Mouse (Mus musculus) heart, postnatal 4 days (tissue): ENCODE results near the gene Rab3a. TPM values are rescaled to one million over a fixed set of nuclear protein-coding genes. Genes with fewer than 3 reads are reported as not detected.

Experiments used
- DNase-seq: peaks from one replicate; pipeline ENCODE4 v3.0.0; 2021
- total RNA-seq, 2 experiments: library from RNA; stranded (reverse); gene quantifications; 2 replicates each; pipeline ENCODE4 v1.2.3; 2021

Gene Rab3a
- total RNA-seq, 2 experiments from 2014 or later = 27.3 to 28.7 TPM

DNA sequence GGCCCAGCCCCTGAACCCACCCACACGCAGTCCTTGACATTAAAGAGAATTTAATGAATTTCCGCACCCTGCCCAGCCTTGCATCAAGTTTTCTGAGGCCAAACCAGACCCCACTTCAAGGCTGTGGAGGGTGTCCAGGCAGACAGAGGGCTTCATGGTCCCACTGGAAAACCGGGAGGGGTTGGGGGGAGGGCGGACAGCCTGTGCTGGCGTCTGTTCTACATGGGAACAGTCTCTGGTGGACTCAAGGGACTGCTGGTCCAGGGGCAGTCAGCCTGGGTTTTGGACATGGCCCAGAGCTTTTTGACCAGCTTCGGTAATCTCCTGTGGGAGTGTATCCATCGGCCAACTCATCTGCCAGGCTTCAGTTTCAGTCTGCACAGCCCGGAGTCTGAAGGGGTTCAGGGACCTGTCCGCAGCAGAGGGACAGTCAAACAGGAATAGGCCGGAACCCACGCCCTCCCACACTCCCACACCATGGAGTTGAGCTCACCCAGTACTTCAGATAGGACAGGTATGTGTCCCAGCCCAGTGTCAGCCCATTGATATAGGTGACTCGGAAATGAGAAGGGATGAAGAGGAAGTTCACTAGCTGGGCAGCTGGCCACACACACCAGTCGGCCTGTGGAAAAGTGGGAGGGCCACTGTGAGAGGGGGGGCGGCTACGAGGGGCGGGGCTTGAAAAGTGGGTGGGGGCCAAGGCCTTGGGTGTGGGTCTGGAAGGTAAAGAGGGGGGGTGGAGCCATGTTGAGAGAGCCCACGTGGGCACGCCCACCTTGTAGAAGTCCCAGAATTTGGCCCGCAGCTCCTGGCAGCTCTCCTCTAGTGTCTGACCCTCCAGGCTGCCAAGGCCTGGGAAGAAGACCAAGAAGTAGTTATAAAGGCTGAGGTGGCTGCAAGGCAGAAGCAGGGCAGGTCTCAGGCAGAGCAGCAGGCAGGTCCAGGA, 4.4 kb downstream of the Rab3a start:
- no peak for DNase-seq

DNA sequence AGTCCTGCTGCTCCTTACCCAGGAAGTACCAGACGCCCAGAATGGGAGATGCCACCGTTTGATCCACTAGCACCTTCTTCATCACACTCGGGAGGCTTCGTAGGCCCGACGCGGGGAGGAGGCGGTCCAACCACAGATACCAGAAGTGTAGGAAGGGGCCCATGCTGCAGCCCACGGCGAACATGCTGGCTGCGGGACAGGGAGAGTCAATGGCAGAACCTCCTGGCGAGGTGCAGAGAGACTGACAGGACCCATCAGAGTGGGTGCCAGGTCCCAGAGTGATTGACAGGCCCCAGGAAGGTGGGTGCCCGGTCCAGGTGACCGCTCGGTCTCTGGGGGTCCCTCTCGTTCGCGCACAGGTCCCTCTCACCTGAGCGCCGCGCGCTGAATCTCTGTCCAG, 5.9 kb downstream of the Rab3a start:
- no peak for DNase-seq

DNA sequence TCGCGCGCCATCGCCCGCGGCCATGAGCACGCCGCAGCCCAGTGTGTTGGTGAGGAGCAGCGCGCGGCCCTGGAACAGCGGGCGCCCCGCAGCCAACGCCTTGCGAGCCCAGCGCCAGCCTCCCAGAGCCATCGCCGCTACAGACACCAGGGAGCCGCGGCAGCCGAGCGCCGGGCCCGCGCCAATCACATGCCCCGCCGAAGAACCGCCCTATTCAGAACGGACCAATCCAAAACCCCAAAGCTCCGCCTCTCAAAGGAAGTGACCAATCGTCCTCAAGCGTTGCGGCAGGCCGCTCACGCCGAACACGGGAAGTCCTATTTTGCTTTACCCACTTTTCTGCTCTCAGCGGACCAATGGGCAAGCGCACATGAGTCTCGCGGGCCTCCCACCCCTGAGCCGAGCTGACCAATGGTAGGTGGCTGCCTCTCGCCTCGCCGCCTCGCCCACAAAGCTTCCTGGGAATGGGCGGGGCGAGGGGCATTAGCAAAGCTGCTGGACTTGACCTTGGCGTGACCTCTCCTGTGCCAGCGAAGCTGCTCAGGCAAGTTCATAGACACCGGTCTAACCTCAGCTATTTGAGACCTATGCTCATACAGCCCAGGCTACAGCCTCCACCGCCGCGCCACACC, 6.4 kb downstream of the Rab3a start, which contains the start of gene Mpv17l2:
Gene Mpv17l2 (minus strand): TSS at position 172 of the 632 bp plus-strand sequence.
- DNase-seq = peak; percentile 96

DNA sequence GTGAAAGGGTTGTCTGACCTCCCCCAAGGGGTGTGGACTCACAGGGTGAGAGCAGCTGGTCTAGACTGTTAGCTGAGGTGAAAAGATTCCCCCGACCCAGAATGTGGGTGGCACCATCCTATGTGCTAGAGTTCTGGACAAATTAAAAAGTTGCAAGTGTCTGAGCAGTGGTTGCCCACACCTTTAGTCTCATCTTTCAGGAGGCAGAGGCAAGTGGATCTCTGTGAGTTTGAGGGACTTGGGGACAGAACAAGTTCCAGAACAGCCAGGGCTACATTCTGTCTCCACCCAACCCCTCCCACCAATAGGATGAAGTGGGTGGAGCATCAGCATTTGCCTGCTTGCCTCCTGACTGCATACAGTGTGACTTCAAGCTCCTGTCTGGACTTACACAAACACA, 7.6 kb downstream of the Rab3a start:
- DNase-seq = no peak

DNA sequence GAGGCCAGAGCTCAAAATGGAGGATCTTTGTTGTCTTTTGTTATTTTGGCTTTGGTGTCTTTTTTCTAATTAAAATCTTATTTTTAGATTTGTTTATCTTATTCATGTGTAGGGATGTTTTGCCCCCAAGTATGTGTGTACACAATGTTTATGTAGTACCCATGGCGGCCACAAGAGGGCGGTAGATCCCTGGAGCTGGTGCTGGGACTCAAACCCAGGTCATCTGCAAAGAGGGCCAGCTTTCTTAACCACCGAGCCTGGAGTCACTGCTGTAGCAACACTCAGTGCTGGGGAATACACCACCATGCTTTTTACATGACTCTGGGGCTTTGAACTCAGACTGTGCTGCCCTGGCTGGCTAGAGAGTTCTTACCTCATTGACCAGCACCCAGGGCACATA, 8.9 kb downstream of the Rab3a start:
- peak; percentile 64 for DNase-seq

DNA sequence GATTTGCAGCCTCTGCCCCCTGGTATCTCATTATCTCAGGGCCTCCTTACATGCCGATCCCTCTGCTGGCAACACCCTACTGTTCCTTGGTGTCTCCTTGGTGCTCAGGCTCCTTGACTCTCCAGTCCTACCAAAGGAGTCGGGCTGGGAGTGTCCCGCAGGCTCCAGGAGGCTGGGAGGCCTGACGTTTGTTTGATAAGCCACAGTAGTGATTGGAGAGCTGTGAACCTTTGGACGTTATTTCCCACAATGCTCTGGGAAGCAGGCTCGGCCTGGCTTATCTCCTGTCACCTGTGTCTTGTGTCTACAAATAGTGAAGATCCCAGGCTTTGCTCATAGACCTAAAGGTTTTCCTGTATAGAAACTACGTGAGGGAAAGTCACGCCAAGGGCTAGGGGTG, 9.5 kb downstream of the Rab3a start:
- no peak for DNase-seq

DNA sequence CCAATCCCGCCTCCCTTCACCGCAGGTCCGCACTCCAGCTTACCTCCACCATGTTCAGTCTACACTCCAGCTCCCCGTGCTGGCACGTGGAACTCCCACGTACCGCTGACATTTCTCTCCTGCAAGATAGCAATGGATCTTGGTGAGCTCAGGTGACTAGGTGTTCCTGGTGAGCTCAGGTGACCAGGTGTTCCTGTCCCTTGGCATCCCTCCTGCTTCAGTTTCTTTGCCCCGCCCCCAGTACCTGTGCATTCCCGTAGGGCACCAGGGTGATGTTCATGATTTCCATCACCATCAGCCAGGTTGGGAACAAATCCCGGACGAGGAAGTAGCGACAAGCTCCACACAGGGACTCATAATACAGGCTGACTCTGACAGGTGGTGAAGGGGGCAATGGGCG, 10.2 kb downstream of the Rab3a start:
- DNase-seq = no peak

DNA sequence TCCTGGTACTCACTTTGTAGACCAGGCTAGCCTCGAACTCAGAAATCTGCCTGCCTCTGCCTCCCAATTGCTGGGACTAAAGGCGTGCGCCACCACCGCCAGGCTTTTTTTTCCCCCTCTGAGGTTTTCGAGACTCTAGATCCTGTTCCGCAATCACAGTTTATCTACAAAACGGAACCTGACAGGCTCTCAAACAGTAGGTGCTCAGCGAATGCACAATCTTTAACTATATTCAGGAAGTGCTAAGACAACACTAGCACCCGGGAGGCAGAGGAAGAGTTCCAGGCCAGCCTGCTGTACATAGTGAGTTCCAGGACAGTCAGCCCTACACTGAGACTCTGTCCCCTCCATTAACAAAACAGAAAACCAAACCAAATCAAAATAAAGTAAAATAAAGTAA, 10.8 kb downstream of the Rab3a start:
- no peak for DNase-seq

DNA sequence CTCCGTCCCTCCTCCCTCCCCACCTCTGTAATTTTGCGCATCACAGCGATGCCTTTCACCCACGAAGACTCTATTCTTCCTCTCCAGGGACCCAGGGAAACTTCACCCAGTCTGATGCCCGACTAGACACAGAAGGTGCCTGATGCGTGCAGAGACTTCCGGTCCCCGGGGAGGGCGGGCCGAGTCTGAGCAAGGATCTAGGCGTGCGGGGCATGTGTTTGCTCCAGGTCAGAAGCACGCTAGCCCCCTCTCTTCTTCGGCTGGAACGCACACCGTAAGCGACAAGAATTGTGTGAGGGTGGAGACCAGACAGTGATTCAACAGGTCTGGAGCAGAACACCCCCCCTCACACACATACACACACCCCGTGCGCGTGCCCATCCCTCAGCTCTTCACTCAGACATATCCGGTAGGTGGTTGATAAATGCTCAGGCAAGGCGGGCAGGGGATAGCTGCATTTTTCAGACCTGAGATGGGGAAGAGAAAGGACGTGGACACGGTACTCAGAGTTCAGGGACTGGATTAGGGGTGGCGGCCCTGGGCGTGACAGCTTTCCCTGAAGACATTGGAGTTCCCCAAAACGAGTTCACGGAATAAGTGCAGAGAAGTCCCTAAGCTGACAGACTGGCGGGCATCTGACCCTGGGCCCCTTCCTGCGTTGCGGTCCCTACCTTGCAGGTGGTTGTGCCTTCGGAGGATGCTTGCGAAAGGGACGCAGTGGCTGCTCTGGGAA, 11.5 kb downstream of the Rab3a start:
- peak; percentile 47 for DNase-seq

DNA sequence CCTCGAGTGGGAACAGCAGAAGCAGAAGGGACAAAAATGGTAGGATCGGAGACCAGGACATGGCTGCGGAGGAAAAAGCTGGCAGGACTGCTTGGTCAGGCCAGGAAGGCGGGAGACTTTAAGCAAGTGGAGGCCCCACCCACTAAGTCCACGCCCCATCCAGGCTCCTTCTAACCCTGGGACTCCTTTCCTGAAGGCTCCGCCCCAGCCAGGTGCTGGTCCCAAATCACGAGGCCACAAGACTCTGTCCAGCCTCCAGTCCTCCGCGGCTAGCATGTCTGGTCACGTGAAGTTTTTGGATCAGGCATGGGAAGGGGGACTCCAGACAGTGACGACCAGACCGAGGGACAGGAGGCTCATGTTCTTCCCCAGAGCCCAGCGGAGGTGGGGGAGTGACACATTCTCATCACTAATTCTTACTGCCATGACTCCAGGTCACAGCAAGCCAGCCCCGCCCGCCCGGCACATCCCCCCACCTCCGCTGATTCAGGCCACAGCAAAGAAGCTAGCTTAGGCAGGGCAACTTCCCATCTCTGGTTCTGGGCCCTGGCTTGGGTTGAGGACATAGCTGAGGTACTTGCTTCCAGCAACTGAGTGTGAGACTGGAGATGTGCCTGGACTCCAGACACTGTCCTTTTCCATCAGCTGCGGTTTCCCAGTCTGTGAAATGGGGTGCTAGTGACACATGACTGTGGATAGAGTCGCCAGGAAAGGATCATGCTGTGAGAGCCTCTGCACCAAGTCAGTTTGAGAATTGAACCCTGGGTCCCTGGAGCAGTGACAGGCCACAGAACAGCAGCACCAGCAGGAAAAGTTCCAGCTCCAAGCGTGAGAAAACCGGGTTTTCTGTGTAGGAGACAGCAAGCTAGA, 12.3 kb downstream of the Rab3a start:
- DNase-seq = peak; percentile 54

DNA sequence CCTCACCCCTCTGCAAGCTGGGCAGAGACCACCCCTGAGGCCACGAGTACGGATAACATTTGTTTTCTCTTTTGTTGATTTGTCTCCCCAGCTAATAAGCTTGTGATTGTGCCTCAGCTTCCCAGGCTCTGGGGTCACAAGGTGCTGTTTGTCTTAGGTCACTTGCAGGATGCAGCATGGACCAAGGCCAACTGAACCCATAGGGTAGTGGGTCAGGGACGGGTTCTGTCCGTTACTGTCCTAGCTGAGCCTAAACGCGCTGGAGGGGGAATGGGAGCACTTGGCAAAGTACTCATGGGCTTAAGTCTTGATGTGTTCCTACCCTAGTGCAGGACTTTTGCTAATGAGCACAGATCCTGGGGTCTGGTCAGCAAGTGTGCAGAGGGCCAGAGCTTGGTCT, 13.0 kb downstream of the Rab3a start:
- DNase-seq = no peak

DNA sequence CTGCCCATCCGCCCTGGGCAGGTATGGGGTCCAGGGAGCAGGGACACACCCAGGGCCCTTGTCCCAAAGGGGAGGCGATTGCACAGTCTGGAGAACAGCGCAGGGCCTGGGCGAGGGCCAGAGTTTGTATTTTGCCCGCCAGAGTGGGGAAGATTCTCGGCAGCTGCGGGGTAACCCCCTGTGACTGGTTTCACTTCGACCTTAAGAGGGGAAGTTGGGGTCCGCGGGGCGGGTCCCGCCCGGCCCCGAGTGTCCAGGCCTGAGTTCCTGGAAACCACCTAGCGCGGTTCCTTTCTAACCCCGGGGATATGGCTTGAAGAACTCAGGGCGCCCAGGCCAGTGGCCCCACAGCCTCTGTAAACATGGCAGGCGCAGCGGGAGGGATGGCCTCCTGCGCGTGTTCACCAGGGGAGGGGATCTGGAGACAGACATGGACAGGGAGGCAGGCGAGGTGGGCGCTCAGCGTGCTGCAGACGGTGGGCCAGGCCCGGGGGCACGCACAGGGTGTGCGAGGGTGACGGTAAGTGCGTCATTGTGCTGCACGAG, 13.8 kb downstream of the Rab3a start:
- no peak for DNase-seq

DNA sequence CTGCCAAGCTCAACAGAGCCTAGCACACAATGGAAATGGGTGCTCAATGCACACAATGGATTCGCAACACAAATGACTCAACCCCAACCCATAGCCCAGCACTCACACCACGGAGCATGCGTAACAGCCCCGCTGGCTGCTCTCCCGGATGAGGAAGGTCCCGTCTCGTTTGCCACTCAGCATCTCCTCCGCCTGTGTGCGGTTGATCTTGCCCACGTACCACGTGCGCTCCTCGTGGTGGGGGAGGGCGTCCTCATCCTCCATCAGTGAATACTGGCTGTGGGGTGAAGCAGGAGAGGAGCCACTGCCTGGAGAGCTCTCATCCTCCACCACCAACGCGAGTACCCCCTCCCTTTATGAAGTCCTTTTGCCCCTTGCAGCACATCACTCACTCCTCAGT, 14.5 kb downstream of the Rab3a start:
- no peak for DNase-seq

DNA sequence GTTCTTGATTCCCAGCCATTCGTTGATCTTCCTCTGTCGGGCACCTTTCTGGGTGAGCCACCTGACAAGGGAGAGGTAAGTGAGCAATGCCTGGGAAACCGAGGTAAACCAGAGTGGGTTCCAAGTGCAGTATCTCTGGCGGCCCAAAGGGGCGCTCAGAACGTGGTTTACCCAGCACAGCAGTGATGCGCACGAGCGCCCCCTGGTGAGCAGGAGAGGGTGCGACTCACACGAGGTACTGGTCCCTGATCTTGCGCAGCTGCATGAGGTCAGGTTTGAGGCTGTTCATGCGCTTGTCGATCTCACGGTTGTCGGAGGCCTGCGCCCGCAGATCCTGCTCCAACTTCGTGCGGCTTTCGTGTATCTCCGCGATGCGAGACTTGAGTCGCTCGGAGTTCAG, 14.9 kb downstream of the Rab3a start:
- peak; percentile 97 for DNase-seq

DNA sequence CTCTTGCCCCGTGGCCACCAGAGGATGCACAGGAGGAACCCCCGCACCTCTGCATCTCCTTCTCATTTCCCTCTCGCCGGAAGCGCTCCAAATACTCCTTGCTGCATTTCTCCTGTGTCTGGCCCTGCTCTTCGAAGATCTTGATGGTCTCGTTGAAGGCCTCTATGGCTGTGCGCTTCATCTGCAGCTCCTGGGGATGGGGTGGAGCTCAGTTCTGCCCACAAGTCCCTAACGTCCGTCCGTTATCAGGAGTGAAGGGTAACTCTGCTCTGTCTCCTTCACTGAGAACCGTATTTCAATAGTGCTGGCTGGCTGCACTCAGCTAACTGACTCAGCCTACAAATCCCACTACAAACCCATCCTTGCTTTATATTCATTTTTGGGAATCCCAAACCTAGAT, 15.4 kb downstream of the Rab3a start:
- no peak for DNase-seq

DNA sequence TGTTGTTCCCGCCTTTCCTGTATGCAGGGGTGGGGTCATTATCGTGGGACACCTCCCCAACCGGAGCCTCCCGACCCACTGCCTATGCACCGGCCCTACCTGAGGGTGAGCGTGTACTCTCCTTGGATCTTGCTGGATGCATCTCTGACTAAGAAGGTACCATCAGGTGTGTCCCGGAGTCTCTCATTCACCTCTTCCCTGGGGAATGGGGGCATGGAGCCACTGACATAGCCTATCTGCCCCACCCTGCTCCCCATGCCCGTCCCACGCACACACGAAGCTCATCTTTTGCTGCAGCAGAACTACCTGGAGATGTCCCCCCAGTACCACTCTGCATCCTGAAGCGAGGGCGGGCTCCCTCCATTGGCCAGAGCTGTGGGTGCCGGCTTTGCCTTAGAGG, 16.3 kb downstream of the Rab3a start:
- DNase-seq = no peak

DNA sequence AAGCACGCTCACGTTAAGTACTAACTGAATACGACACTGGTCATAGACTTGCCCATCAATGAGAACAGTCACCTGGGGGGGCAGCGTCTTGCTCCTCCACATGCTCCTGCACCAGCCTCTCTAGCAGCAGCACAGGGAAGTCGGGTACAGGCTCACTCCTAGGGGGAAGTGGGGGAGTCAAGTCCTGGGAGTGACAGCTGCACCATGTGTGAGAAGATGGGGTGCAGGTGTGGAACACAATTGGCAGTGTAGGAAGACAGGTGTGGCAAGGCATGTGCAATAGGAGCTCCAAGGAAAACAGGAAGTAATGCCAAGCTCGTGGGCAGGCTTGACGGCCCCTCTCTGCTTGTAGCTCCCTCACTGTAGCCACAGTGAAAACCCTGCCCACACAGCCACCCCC, 16.7 kb downstream of the Rab3a start:
- no peak for DNase-seq

DNA sequence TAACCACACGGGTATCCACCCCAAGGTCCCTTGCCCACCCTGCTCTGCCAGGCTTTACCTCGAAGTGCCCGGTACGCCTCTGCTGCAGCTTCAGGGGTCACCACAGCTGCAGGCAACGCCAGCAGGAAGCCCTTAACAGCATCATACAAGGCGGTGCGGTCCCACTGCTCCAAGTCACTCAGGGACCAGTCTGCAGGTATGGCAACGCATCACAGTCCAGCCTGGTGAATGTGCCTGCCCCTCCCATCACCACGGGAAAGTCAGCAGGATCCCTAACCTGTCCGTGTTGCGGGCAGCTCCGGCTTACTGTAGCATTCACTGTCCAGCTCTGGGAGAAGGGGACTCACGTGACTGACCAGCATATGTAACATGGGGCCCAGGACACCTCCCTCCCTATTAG, 17.6 kb downstream of the Rab3a start:
- DNase-seq = no peak

DNA sequence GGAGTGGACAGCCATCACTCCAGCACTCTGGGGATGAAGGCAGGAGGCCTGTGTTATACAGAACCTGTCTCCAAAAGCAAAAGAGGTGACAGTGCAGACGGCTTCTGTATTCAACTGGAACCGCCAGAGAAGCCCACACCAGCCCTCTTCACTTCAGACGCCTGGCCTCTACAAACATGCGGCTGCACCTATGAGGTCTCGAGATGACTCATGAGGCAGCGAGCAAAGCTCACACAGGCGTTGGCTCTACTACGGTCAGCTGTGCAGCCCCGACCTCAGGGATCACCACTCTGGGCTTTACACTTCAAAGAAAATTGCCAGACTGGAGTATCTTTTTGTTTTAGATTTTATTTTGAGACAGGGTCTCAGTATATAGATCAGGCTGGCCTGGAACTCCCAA, 18.4 kb downstream of the Rab3a start:
- DNase-seq = no peak

DNA sequence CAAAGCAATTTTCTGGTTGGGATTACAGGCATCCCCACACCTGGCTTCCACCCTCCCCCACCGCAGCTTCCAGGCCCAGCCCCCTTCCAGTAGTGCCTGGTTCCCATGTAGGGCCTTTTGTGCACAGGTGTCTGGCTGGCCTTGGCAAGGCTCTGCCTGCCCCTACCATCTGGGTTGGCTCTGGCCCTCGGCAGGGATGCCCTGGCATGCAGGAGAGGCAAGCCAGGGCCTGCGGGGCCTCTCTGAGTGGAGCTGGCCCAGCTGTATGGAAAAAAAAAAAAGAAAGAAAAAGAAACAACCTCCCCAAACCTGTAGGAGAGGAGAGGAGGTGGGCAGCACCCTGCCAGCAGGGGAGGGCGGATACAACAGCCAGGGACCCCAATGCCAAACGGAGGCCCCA, 18.9 kb downstream of the Rab3a start:
- DNase-seq = no peak

DNA sequence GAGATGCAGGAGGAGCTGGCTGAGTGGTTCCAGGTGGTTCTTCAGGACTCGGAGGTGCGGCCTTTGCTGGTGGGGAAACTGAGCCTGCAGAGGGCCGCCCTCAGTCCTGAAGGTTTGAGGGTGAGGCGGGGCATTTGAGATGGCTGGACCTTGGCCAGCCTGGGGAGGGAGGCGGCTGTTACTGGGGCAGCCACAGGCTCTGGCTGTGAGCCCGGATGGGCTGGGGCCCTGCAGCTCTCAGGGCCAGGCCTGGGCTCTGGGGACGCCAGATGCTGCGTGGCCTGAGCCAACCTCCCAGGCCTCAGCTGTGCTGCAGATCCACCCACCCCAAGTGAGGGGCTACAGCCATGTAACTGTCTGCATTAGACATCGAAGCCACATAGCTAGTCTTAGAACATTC, 19.4 kb downstream of the Rab3a start:
- DNase-seq = peak; percentile 89

DNA sequence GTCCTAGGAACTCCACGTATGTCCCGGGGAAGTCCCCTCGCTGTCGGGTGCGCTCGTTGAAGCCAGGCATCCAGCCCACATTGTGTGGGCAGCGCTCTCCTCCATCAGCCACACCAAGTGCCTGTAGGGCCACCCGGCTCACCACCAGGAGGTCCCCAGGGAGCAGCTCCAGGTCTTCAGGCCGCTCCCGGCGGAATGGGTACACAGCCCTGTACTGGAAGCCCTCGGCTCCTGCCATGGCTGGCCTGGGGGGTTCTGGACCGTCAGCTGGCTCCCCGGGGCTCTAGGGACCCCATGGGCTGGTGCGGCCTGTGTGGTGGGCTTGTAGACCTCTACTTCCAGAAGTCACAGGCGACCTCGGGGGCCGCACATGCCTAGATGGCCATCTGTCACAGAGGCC, 20.3 kb downstream of the Rab3a start:
- DNase-seq = no peak
